Mouse (Mus musculus) liver, postnatal 0 days (tissue): ENCODE measurements around the gene Sh3d19.

Experiments used
- CTCF ChIP-seq: sonication (generic); IDR thresholded peaks from 2 replicates; pipeline ENCODE4 v1.5.1; 2016; ENCODE audit warnings: antibody characterized with exemption, low read depth
- EP300 ChIP-seq: IDR thresholded peaks from 2 replicates; pipeline ENCODE4 v1.6.1; 2016; ENCODE audit warnings: antibody characterized with exemption, low read depth, mild to moderate bottlenecking

- TF ChIP-seq CTCF (no peak), EP300 (no peak)
These were observed 47.6 kb upstream of the Sh3d19 start for GRCm38 (mm10) chr3:85923343-85923742.
